Mouse (Mus musculus): ENCODE results near the gene Nfic. TPM values are rescaled to one million over a fixed set of nuclear protein-coding genes. Genes with fewer than 3 reads are reported as not detected.

Gene Nfic
- polyA plus RNA-seq, 1 experiment: 26.7 TPM

GRCm38 (mm10) chr10:81414682-81415081 lies 40.8 kb downstream of the Nfic start:
- no peak overlapping the region for H3K4me3 ChIP-seq (ENCODE audit: control insufficient read depth, insufficient read depth, low read length)
- TF ChIP-seq POLR2A (IDR thresholded peaks at IDR 0.05; ENCODE audit: control insufficient read depth, extremely low read depth, insufficient read depth, low read length, poor library complexity): no peak
- TF ChIP-seq CTCF (IDR thresholded peaks at IDR 0.05; ENCODE audit: borderline replicate concordance, control insufficient read depth, extremely low read depth, insufficient read depth, low read length, poor library complexity): no peak
- H3K27me3 ChIP-seq (ENCODE audit: control insufficient read depth, insufficient read depth, low read length): no peaks in the 10 kb centered on the region
- no peak for DNase-seq
- peak overlapping the region; percentile 19 for H3K27ac ChIP-seq (ENCODE audit: control insufficient read depth, insufficient read depth, low read length)
- no peaks in the 10 kb centered on the region for H3K36me3 ChIP-seq (ENCODE audit: control insufficient read depth, insufficient read depth, low read length)
- H3K4me1 ChIP-seq (replicated peaks; ENCODE audit: control insufficient read depth, insufficient read depth, low read length): peaks cover 8% of the 10 kb centered on the region

GRCm38 (mm10) chr10:81413310-81414261 lies 41.8 kb downstream of the Nfic start:
- no peak overlapping the region; the same call in 1 of the 2 replicates for H3K4me3 ChIP-seq (ENCODE audit: control insufficient read depth, insufficient read depth, low read length)
- DNase-seq: no peak
- TF ChIP-seq POLR2A (IDR thresholded peaks at IDR 0.05; ENCODE audit: control insufficient read depth, extremely low read depth, insufficient read depth, low read length, poor library complexity) (no peak), CTCF (IDR thresholded peaks at IDR 0.05; ENCODE audit: borderline replicate concordance, control insufficient read depth, extremely low read depth, insufficient read depth, low read length, poor library complexity) (no peak)

GRCm38 (mm10) chr10:81412586-81413309 lies 42.7 kb downstream of the Nfic start:
- Histone ChIP-seq H3K4me3 (ENCODE audit: control insufficient read depth, insufficient read depth, low read length) (no peak overlapping the region), H3K36me3 (ENCODE audit: control insufficient read depth, insufficient read depth, low read length) (no peaks in the 10 kb centered on the region), H3K27me3 (ENCODE audit: control insufficient read depth, insufficient read depth, low read length) (no peaks in the 10 kb centered on the region), H3K4me1 (replicated peaks; ENCODE audit: control insufficient read depth, insufficient read depth, low read length) (peaks cover 12% of the 10 kb centered on the region), H3K27ac (ENCODE audit: control insufficient read depth, insufficient read depth, low read length) (no peak overlapping the region)
- 92% methylated on average over 16 of the region's 16 CpGs for WGBS
- TF ChIP-seq CTCF (IDR thresholded peaks at IDR 0.05; ENCODE audit: borderline replicate concordance, control insufficient read depth, extremely low read depth, insufficient read depth, low read length, poor library complexity) (no peak), POLR2A (IDR thresholded peaks at IDR 0.05; ENCODE audit: control insufficient read depth, extremely low read depth, insufficient read depth, low read length, poor library complexity) (no peak)
- DNase-seq: no peak

More at GRCm38 (mm10) chr10:81413310-81414261, 41.8 kb downstream of the Nfic start:
- peak overlapping the region; percentile 57; the same call in 1 of the 2 replicates for H3K27ac ChIP-seq (ENCODE audit: control insufficient read depth, insufficient read depth, low read length)
- H3K27me3 ChIP-seq (ENCODE audit: control insufficient read depth, insufficient read depth, low read length): no peaks in the 10 kb centered on the region
- WGBS: 49% methylated on average over 26 of the region's 26 CpGs
- H3K36me3 ChIP-seq (ENCODE audit: control insufficient read depth, insufficient read depth, low read length): no peaks in the 10 kb centered on the region
- peaks cover 12% of the 10 kb centered on the region for H3K4me1 ChIP-seq (replicated peaks; ENCODE audit: control insufficient read depth, insufficient read depth, low read length)

GRCm38 (mm10) chr10:81411471-81412400 lies 43.7 kb downstream of the Nfic start:
- Histone ChIP-seq H3K27me3 (ENCODE audit: control insufficient read depth, insufficient read depth, low read length) (no peaks in the 10 kb centered on the region), H3K4me3 (ENCODE audit: control insufficient read depth, insufficient read depth, low read length) (no peak overlapping the region), H3K36me3 (ENCODE audit: control insufficient read depth, insufficient read depth, low read length) (no peaks in the 10 kb centered on the region), H3K4me1 (replicated peaks; ENCODE audit: control insufficient read depth, insufficient read depth, low read length) (peaks cover 12% of the 10 kb centered on the region), H3K27ac (ENCODE audit: control insufficient read depth, insufficient read depth, low read length) (no peak overlapping the region)
- DNase-seq: no peak
- 86% methylated on average over 18 of the region's 18 CpGs for WGBS
- TF ChIP-seq CTCF (IDR thresholded peaks at IDR 0.05; ENCODE audit: borderline replicate concordance, control insufficient read depth, extremely low read depth, insufficient read depth, low read length, poor library complexity): no peak
- TF ChIP-seq POLR2A (IDR thresholded peaks at IDR 0.05; ENCODE audit: control insufficient read depth, extremely low read depth, insufficient read depth, low read length, poor library complexity): no peak

- 88% methylated on average over 9 of the region's 9 CpGs for WGBS
- H3K27ac ChIP-seq (ENCODE audit: control insufficient read depth, insufficient read depth, low read length): no peak overlapping the region
- H3K36me3 ChIP-seq (ENCODE audit: control insufficient read depth, insufficient read depth, low read length): no peaks in the 10 kb centered on the region
- no peaks in the 10 kb centered on the region for H3K27me3 ChIP-seq (ENCODE audit: control insufficient read depth, insufficient read depth, low read length)
- H3K4me3 ChIP-seq (ENCODE audit: control insufficient read depth, insufficient read depth, low read length): no peak overlapping the region
- H3K4me1 ChIP-seq (replicated peaks; ENCODE audit: control insufficient read depth, insufficient read depth, low read length): peaks cover 12% of the 10 kb centered on the region
- no peak for DNase-seq
- no peak for TF ChIP-seq CTCF (IDR thresholded peaks at IDR 0.05; ENCODE audit: borderline replicate concordance, control insufficient read depth, extremely low read depth, insufficient read depth, low read length, poor library complexity)
- TF ChIP-seq POLR2A (IDR thresholded peaks at IDR 0.05; ENCODE audit: control insufficient read depth, extremely low read depth, insufficient read depth, low read length, poor library complexity): no peak
Observed at GRCm38 (mm10) chr10:81410981-81411380, 44.5 kb downstream of the Nfic start.

All from thymus, adult 2 months (tissue).